In genomic region chr5:150485198-150485597, GRCm38 (mm10) we compare ENCODE assay signal across 9 mouse cellular contexts. TPM values are rescaled to one million over a fixed set of nuclear protein-coding genes. Genes with fewer than 3 reads are reported as not detected.
DNase-seq lines count a peak whose midpoint lies in the region; ATAC-seq and TF ChIP-seq lines count a peak whose summit lies in the region.
"Had no signal": no experiment of that assay in that cellular context is flagged by ENCODE, and none has a peak within 500 bp of the region (broad histone marks: within the 10 kb centered on the region; RNA-seq: fewer than 3 reads in every experiment).

No protein-coding gene starts in this region.

- no peak overlapping the region for H3K27ac ChIP-seq in limb, embryonic 11.5 days (replicated peaks; ENCODE audit: low read depth, low read length)
- H3K27ac ChIP-seq in limb, embryonic 10.5 days = no peak overlapping the region
- H3K27ac ChIP-seq in limb, embryonic 14.5 days (replicated peaks; ENCODE audit: low read depth, low read length) = no peak overlapping the region
- H3K27ac ChIP-seq: macrophage had no signal

- intact Hi-C loops in gastrocnemius, postnatal 14 days (cut with DNase I; ENCODE audit: low total_unique reads) = no loop called here

- H3K9ac ChIP-seq in limb, embryonic 11.5 days (ENCODE audit: low read length) = no peak overlapping the region
- H3K9ac ChIP-seq in limb, embryonic 14.5 days (ENCODE audit: low read depth, low read length, severe bottlenecking) = no peak overlapping the region

- no peaks in the 10 kb centered on the region for H3K4me1 ChIP-seq in limb, embryonic 11.5 days (ENCODE audit: control insufficient read depth, insufficient read depth, low read length)
- peaks cover 7% of the 10 kb centered on the region; the same call in 1 of the 2 replicates for H3K4me1 ChIP-seq in limb, embryonic 10.5 days
- H3K4me1 ChIP-seq in limb, embryonic 14.5 days (ENCODE audit: control insufficient read depth, insufficient read depth, low read length) = no peaks in the 10 kb centered on the region

- H3K4me3 ChIP-seq in limb, embryonic 11.5 days (ENCODE audit: low read depth, low read length) = no peak overlapping the region
- no peak overlapping the region for H3K4me3 ChIP-seq in limb, embryonic 10.5 days
- H3K4me3 ChIP-seq in limb, embryonic 14.5 days (replicated peaks; ENCODE audit: low read length) = no peak overlapping the region

- no peak for TF ChIP-seq POLR2A in limb, embryonic 14.5 days (IDR thresholded peaks at IDR 0.05; ENCODE audit: borderline replicate concordance, extremely low read depth, insufficient read depth, insufficient read length)

- no peaks in the 10 kb centered on the region for H3K9me3 ChIP-seq in limb, embryonic 11.5 days (ENCODE audit: control insufficient read depth, low read length)
- H3K9me3 ChIP-seq in limb, embryonic 10.5 days (replicated peaks) = no peaks in the 10 kb centered on the region
- no peaks in the 10 kb centered on the region for H3K9me3 ChIP-seq in limb, embryonic 14.5 days (ENCODE audit: control insufficient read depth, low read length)

- no peaks in the 10 kb centered on the region for H3K36me3 ChIP-seq in limb, embryonic 11.5 days (ENCODE audit: control insufficient read depth, insufficient read depth, low read length)
- no peaks in the 10 kb centered on the region for H3K36me3 ChIP-seq in limb, embryonic 10.5 days
- 0 out of 2 replicates have a peak, but pooled peaks cover 2% of the 10 kb centered on the region for H3K36me3 ChIP-seq in limb, embryonic 14.5 days (ENCODE audit: control insufficient read depth, insufficient read depth, low read length)

- no peak for ATAC-seq in limb, embryonic 11.5 days (ENCODE audit: insufficient number of reproducible peaks, low FRiP score, low TSS enrichment, low read depth)
- no peak; the same call in 1 of the 2 replicates for ATAC-seq in limb, embryonic 14.5 days (ENCODE audit: low FRiP score, low read depth)

- no peaks in the 10 kb centered on the region for H3K27me3 ChIP-seq in limb, embryonic 11.5 days (ENCODE audit: control insufficient read depth, insufficient read depth, low read length)
- H3K27me3 ChIP-seq in limb, embryonic 10.5 days (ENCODE audit: low read depth, poor library complexity, severe bottlenecking) = no peaks in the 10 kb centered on the region
- no peaks in the 10 kb centered on the region for H3K27me3 ChIP-seq in limb, embryonic 14.5 days (ENCODE audit: control insufficient read depth, insufficient read depth, low read length)

- WGBS in limb, embryonic 11.5 days = 41% methylated on average over 3 of the region's 3 CpGs
- WGBS in limb, embryonic 10.5 days = 49% methylated on average over 3 of the region's 3 CpGs
- 19% methylated on average over 3 of the region's 3 CpGs for WGBS in limb, embryonic 14.5 days

- peak; percentile 50 for DNase-seq in limb, embryonic 11.5 days (ENCODE audit: low spot score)
- no peak for DNase-seq in limb, embryonic 10.5 days (ENCODE audit: low spot score)
- DNase-seq in NIH3T3 (ENCODE audit: low read depth) = peak; percentile 78
- peak; percentile 32 for DNase-seq in gastrocnemius, postnatal 14 days
- DNase-seq in limb, embryonic 14.5 days (ENCODE audit: low spot score) = peak; percentile 50
- DNase-seq in cerebellum, adult 11 months = no peak
- no peak for DNase-seq in layer of hippocampus, adult 18-20 months (ENCODE audit: low spot score in 2 of 2)
- DNase-seq in T-cell, adult 2 months (ENCODE audit: low spot score) = no peak

- no peak overlapping the region for H3K4me2 ChIP-seq in limb, embryonic 11.5 days (ENCODE audit: low read depth, severe bottlenecking)
- no peak overlapping the region for H3K4me2 ChIP-seq in limb, embryonic 14.5 days (replicated peaks; ENCODE audit: low read depth, low read length, severe bottlenecking)

RNA-seq across cellular contexts. Expression of gene Zar1l, which starts 32.8 kb away (rescaled TPM):
- not detected in 2 replicates for polyA plus RNA-seq in limb, embryonic 11.5 days (2014; fragmentation: Nextera tagmentation; extraction: Ambion mirVana)
- not detected in 2 replicates for polyA plus RNA-seq in limb, embryonic 10.5 days (2016; fragmentation: Nextera tagmentation; extraction: Ambion mirVana)
- total RNA-seq in gastrocnemius, postnatal 14 days (2021) = not detected
- polyA plus RNA-seq in limb, embryonic 14.5 days (2012; rRNA removed) = not detected in 2 replicates
- not detected in 2 replicates for polyA plus RNA-seq in limb, embryonic 14.5 days (2014; fragmentation: Nextera tagmentation; extraction: Ambion mirVana)
- not detected for total RNA-seq in layer of hippocampus, adult 18-20 months (2021)
- polyA plus RNA-seq: macrophage had no signal

RNA-seq across cellular contexts. Expression of gene Brca2, which starts 37.2 kb away (rescaled TPM):
- 32.9 and 38.2 TPM in 2 replicates for polyA plus RNA-seq in limb, embryonic 11.5 days (2014; fragmentation: Nextera tagmentation; extraction: Ambion mirVana)
- 38.7 and 46.6 TPM in 2 replicates for polyA plus RNA-seq in limb, embryonic 10.5 days (2016; fragmentation: Nextera tagmentation; extraction: Ambion mirVana)
- total RNA-seq in gastrocnemius, postnatal 14 days (2021) = 1 to 10 TPM; 2.7 to 3.1 TPM
- 20.6 and 25.9 TPM in 2 replicates for polyA plus RNA-seq in limb, embryonic 14.5 days (2012; rRNA removed)
- 15.9 and 19.6 TPM in 2 replicates for polyA plus RNA-seq in limb, embryonic 14.5 days (2014; fragmentation: Nextera tagmentation; extraction: Ambion mirVana)
- 1 to 10 TPM; 4.9 to 5.0 TPM for total RNA-seq in layer of hippocampus, adult 18-20 months (2021)

Comparison
In these comparisons a context has a peak if more than half of its experiments do, and no peak if none do; other contexts are left out.
1. DNase-seq: peak in limb, embryonic 11.5 days (single experiment), NIH3T3 (single experiment), gastrocnemius, postnatal 14 days (single experiment) and limb, embryonic 14.5 days (single experiment); none in limb, embryonic 10.5 days (single experiment), cerebellum, adult 11 months (single experiment), layer of hippocampus, adult 18-20 months (0 of 2) and T-cell, adult 2 months (single experiment).